Mouse (Mus musculus) mouse embryonic stem cell (cell line): ENCODE measurements around the gene Lingo3.

Source experiments
- in situ Hi-C, 2 experiments: fragments of 300-500 bp; cut with MboI; formaldehyde crosslinking; loops; 1 replicate in 1 of 2; 3 replicates in 1 of 2; pipeline ENCODE4 v1.14.3; 2019 to 2020; ENCODE audit warnings: low sequenced_read_pairs in 2 of 2, low pct_unique_long_range_greater_than_20kb in 1 of 2, mixed read lengths in 1 of 2; ENCODE audit not compliant: unreplicated experiment in 1 of 2

Lingo3 gene

DNA sequence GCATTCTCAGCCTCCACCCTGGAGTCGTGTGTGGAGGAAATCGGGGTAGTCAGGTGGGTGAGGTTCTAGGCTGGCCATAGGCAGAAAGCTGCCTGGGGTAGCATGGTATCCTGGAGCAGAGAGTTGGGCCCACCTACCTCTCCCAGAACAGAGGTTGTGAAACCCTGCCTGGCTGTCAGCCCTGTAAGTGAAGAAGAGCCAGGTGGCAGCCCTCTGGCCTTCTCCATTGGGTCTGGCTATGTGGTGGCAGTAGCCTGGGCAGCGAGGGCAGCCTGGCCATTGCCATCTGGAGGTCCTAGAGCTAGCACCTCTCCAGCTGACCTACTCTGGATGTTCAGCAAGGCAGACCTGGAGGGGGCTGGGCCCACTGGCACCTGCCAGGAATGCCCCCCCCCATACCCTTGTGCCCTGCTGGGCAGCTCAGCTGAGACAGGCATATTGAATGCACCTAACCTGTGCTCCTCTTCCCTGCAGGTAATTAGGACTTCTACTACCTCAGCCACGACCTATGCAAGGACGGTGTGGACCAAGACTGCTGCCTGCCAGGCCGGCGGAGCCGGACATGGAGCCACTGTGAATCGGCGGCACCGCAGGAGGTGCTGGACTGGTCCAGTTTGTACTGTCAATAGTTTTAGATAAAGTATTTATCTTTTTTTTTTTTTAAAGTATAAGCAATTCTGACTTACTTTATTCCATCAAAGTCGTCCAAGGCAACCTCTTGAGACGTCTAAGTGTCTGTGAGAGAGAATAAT, 50.6 kb downstream of the Lingo3 start:
- in situ Hi-C loops = no loop called here

DNA sequence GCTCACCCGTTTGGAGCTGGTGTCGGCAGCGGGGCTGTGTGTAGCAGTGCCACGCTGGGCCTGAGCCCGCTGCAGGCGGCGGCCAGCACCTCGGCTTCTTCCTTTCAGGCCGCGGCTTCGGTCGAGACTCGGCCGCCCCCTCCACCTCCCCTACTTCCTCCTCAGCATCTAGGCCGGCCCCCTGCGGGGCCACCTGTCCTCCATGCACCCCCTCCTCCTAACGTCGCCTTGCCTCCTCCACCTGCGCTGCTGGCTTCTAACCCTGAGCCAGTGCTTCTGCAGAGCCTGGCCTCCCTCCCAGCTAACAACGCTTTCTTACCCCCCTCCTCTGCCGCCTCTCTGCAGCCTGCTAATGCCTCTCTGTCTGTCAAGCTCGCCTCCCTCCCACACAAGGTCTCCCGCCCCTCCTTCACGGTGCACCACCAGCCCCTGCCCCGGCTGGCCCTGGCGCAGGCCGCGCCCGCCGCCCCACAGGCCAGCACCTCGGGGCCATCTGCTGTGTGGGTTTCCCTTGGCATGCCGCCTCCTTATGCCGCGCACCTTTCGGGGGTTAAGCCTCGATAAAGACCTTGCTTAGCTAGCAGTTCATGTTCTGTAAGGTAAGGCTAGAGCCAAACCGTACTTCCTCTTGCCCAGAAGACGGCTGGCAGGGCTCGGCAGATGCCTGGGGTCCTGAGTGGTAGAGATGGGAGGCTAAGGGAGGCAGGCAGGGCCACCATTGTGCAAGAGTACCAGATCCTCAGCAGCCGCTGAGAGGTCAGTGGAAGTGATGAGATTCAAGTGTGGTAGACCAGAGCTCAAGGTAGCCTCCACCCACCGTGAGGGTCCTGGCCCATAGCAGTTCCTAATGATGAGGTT, 51.4 kb downstream of the Lingo3 start:
- in situ Hi-C loops = no loop called here

DNA sequence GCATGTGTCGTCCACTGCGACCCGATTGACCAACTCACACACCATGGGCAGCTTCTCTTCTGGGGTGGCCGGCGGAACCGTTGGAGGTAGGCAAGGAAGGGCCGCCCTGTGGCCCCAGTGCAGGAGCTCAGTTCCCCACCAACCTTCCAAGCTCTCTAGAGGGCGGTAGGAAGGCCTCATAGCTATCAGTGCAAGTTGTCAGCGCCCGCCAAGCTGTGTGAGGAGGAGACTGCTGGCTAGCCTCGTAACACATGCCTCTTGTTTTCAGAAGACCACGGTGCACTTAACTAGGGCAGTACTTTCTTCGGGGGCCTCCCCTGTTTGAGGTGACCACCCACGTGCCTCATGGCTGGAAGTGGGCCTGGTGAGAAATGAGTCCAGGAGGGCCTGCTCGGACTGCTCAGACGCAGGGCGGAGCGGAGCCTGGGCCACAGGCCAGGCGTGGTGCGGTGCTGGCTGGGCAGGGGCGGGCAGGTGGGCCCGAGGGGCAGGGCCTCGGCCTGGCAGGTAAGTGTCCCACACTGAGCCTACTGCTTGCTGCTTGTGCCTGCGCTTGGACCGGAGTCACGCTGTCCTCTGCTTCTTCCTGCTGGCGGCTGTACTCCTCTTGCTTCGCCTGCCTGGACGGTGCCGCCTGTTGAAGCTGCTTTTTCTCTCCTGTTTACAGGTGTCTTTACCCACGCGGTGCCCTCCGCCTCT, 52.2 kb downstream of the Lingo3 start:
- in situ Hi-C loops = no loop called here

DNA sequence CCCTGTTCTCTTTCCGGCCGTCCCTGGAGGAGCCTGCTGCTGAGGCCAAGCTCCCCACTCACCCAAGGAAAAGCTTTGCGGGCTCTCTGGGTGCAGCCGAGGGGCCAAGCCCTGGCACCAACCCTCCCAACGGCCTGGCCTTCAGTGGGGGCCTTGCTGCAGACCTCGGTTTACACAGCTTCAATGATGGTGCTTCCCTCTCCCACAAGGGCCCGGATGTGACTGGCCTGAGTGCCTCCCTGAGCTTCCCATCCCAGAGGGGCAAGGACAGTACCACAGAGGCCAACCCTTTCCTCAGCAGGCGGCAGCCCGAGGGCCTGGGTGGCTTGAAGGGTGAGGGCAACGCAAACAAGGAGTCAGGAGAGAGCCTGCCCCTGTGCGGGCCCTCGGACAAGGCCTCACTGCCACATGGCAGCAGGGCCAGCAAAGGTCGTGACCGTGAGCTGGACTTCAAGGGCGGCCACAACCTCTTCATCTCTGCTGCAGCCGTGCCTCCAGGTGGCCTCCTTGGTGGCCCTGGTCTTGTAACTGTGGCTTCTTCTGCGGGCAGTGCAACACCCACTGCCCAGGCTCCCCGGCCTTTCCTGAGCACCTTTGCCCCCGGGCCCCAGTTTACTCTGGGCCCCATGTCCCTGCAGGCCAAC, 53.0 kb downstream of the Lingo3 start:
- in situ Hi-C loops = no loop called here

DNA sequence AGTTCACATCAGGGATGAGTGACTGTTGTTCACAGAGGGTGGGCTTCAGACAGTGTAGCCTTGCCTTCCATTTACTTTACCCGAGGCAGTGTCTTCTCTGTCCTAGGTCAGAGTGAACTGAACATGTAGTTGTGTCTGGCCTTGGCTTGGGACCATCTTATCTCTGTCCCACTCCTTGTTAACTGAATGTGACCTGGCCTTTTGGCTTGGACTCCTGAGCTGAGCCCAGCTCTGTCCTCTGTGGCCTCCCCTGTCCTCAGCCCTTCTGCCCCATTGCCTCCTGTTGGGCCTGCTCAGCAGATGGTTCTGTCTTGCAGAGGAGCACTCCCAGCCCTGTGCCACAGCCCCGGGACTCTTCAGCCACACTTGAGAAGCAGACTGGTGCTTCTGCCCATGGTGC, 56.3 kb downstream of the Lingo3 start:
- in situ Hi-C loops = loop anchor here in 1 of 2 experiments (10.0 kb wide), 1 partner anchor 63 kb away; no protein-coding TSS in a partner anchor

DNA sequence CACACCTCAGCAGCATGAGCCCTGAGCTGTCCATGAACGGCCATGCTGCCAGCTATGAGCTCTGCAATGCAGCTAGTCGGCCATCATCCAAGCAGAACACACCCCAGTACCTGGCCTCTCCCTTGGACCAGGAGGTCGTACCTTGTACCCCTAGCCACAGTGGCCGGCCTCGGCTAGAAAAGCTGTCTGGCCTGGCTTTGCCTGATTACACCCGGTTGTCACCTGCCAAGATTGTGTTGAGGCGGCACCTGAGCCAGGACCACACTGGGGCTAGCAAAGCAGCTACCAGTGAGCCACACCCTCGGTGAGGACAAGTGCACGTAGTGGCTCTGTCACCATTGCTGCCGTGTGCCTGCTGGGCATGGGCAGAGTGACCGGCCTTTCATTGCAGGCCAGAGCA, 57.9 kb downstream of the Lingo3 start:
- in situ Hi-C loops = loop anchor here in 1 of 2 experiments (10.0 kb wide), 1 partner anchor 61 kb away; no protein-coding TSS in a partner anchor

DNA sequence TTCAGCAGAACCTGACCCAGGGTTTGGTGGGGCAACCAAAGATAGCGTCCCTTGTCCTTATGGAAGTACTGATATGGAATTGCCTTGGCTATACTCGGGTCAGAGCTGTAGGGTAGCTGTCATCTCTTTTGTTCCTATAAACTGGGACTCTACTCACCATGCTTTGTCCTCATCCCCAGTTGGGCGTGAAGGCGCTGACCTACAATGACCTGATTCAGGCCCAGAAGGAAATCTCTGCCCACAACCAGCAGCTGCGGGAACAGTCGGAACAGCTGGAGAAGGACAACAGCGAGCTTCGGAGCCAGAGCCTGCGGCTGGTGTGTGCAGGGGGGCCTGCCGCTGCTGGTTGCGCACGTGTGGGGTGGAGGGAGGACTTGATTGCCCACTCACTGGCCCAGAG, 59.0 kb downstream of the Lingo3 start:
- in situ Hi-C loops = loop anchor here in 1 of 2 experiments (10.0 kb wide), 1 partner anchor 60 kb away; no protein-coding TSS in a partner anchor

DNA sequence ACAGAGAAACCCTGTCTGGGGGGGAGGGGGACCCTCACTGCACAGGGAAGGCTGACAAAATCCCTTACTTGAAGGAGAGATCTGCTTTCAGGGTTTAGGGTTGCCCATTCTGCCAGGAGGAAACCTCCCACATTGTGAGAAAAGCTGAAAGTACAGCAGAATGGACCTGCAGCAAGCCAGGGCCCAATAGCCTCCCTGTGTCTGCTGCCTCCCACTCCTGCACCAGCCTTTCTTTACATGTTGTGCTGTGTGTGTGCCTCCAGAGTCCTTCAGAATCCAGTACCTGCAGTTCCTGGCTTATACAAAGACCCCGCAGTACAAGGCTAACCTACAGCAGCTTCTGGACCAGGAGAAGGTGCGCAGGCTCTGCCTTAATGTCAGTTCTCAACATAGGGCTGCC, 59.5 kb downstream of the Lingo3 start:
- in situ Hi-C loops = loop anchor here in 1 of 2 experiments (10.0 kb wide), 1 partner anchor 60 kb away; no protein-coding TSS in a partner anchor
